Mouse (Mus musculus): ENCODE results near the gene Pwwp2a. TPM values are rescaled to one million over a fixed set of nuclear protein-coding genes. Genes with fewer than 3 reads are reported as not detected.

The Pwwp2a gene
- polyA plus RNA-seq, 1 experiment from 2014 or later: 23.2 TPM

DNA sequence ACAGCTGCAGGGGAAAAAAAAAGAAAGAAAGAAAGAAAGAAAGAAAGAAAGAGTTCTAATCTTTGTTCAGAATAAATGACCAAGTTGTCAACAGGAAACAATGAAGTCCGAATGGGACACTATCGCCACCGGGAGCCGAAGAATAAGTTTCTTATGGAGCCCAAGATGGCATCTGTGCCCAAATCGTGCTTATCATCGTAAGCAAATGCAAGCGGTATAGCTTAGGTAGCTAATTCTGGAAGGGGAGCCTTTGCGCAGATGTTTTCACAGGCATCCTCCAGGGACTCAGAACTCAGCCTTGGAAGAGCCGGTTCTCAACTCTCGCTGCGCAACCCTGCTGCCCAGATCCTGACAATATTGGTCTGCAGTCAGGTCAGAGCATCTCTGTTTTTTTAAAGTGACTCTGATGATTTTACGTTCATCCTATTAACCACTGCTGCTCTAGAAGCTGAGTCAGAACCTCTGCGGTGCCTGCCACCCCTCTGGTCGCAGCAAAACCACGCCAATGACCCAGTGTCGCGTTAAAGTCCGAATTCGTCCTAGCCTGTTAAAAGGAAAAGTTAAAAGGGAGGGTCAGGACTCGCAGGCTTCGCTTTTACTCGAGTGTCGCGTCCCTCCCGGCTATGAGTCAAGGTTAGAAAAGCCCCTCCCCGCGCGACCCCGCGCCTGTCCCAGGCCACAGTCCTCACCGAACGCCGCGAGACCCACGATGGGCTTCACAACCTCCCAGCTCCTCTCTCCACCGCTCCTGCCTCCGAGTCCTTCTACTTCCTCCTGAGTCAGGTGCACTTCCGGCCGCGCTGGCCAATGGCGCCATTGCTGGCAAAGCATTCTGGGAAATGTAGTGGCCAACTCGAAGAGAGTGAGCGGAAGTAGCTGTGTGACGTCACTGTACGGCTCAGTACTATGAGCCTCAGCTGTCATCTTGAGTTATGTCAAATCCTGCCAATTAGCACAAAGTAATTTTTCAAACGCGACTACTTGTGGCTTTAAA lies 65.7 kb downstream of the Pwwp2a start, which contains the start of gene Ttc1:
TSS of gene Ttc1 (minus strand) at position 776 of the 994 bp plus-strand sequence.
- peak within 1 kb of the TSS; percentile 61 for H3K27ac ChIP-seq
- no peaks in the 10 kb centered on the region for H3K27me3 ChIP-seq (ENCODE audit: insufficient read depth, low read length)
- peak within 1 kb of the TSS; percentile 66 for H3K9ac ChIP-seq (ENCODE audit: low read depth, low read length)
- DNase-seq (ENCODE audit: low spot score): peak; percentile 99
- WGBS: 4% methylated on average over 47 of the region's 47 CpGs
- peak; percentile 98 for ATAC-seq (replicated peaks; ENCODE audit: low FRiP score, low read depth)
- peak within 1 kb of the TSS; percentile 84 for H3K4me2 ChIP-seq (ENCODE audit: low read length)
- H3K9me3 ChIP-seq (replicated peaks; ENCODE audit: low read length): no peaks in the 10 kb centered on the region
- peaks cover 9% of the 10 kb centered on the region; the same call in 1 of the 2 replicates for H3K36me3 ChIP-seq (ENCODE audit: insufficient read depth, low read length)
- TF ChIP-seq CTCF (IDR thresholded peaks at IDR 0.05; ENCODE audit: low read depth): no peak
- H3K4me3 ChIP-seq (replicated peaks; ENCODE audit: low read depth, low read length): peak within 1 kb of the TSS; percentile 59
- 0 out of 2 replicates have a peak, but pooled peaks cover 7% of the 10 kb centered on the region for H3K4me1 ChIP-seq (replicated peaks; ENCODE audit: insufficient read depth, low read length)

DNA sequence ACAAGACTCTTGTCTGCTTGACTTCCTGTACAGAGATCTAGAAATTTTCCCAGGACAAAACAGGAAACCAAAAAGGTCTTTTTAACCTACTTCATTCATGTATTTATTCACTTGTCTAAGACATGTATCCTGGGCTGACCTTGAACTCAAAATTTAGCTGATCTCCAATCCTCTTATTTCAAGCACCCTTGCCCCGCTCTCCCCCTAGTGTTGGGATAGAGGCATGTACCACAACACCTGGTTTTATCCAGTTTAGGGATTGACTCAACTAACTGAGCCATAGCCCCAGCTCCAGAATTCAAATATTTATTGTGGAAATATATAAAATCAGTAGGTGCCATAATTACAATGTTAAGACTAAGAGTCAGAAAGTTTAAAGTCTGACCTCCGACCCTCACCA lies 69.7 kb downstream of the Pwwp2a start:
- Histone ChIP-seq H3K9me3 (replicated peaks; ENCODE audit: low read length) (no peaks in the 10 kb centered on the region), H3K4me1 (replicated peaks; ENCODE audit: insufficient read depth, low read length) (0 out of 2 replicates have a peak, but pooled peaks cover 7% of the 10 kb centered on the region), H3K27ac (no peak overlapping the region), H3K36me3 (ENCODE audit: insufficient read depth, low read length) (no peaks in the 10 kb centered on the region), H3K4me3 (replicated peaks; ENCODE audit: low read depth, low read length) (no peak overlapping the region), H3K9ac (ENCODE audit: low read depth, low read length) (no peak overlapping the region), H3K27me3 (ENCODE audit: insufficient read depth, low read length) (no peaks in the 10 kb centered on the region), H3K4me2 (ENCODE audit: low read length) (no peak overlapping the region)
- TF ChIP-seq CTCF (IDR thresholded peaks at IDR 0.05; ENCODE audit: low read depth): peak; percentile 46; the same call in 1 of the 2 replicates
- DNase-seq (ENCODE audit: low spot score) (peak; percentile 14), ATAC-seq (replicated peaks; ENCODE audit: low FRiP score, low read depth) (no peak)
- WGBS: 71% methylated on average over 2 of the region's 2 CpGs

DNA sequence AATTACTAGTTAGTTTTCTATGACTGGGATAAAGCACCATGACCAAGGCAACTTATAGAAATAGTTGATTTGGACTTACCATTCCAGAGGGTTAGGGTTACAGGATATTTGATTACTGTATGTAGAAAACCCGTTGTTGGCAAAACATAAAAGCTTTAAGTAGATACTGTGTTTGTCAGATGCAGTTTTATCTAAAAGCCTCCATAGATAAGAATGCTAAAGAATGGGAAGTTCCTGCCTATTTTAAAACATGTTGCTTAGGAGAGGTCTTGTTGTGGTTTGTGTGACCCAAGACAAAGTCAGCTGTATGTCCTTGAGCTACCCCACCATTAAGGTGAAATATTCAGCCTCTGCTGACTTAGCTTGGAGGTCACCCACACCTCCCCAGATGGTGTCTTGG lies 72.8 kb downstream of the Pwwp2a start:
- Histone ChIP-seq H3K4me1 (replicated peaks; ENCODE audit: insufficient read depth, low read length) (no peaks in the 10 kb centered on the region), H3K4me2 (ENCODE audit: low read length) (no peak overlapping the region), H3K4me3 (replicated peaks; ENCODE audit: low read depth, low read length) (no peak overlapping the region), H3K9me3 (replicated peaks; ENCODE audit: low read length) (no peaks in the 10 kb centered on the region), H3K27me3 (ENCODE audit: insufficient read depth, low read length) (no peaks in the 10 kb centered on the region), H3K9ac (ENCODE audit: low read depth, low read length) (no peak overlapping the region), H3K27ac (no peak overlapping the region), H3K36me3 (ENCODE audit: insufficient read depth, low read length) (no peaks in the 10 kb centered on the region)
- DNase-seq (ENCODE audit: low spot score): no peak
- WGBS: 67% methylated on average over 1 of the region's 1 CpGs
- TF ChIP-seq CTCF (IDR thresholded peaks at IDR 0.05; ENCODE audit: low read depth): no peak
- ATAC-seq (replicated peaks; ENCODE audit: low FRiP score, low read depth): no peak

DNA sequence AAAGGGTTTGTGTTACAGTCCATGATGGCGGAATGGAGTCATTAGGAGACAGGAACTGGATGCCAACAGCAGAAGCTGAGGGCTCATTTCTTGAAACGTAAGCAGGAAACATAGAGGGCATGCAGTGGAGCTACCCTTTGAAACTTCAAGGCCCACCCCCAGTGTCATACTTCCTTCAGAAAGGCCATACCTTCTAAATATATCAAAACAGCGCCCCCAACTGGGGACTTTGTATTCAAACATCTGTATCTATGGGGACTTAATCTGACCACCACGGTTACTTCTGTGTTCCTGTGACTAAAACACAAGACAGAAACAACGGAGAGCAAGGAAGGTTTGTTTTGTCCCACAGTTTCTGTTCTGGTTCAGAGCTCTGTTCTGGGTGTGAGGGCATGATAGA lies 73.6 kb downstream of the Pwwp2a start:
- DNase-seq (ENCODE audit: low spot score) (no peak), ATAC-seq (replicated peaks; ENCODE audit: low FRiP score, low read depth) (no peak)
- Histone ChIP-seq H3K4me3 (replicated peaks; ENCODE audit: low read depth, low read length) (no peak overlapping the region), H3K27ac (no peak overlapping the region), H3K27me3 (ENCODE audit: insufficient read depth, low read length) (no peaks in the 10 kb centered on the region), H3K4me2 (ENCODE audit: low read length) (no peak overlapping the region), H3K36me3 (ENCODE audit: insufficient read depth, low read length) (no peaks in the 10 kb centered on the region), H3K9ac (ENCODE audit: low read depth, low read length) (no peak overlapping the region), H3K4me1 (replicated peaks; ENCODE audit: insufficient read depth, low read length) (no peaks in the 10 kb centered on the region), H3K9me3 (replicated peaks; ENCODE audit: low read length) (no peaks in the 10 kb centered on the region)
- no peak for TF ChIP-seq CTCF (IDR thresholded peaks at IDR 0.05; ENCODE audit: low read depth)
- 66% methylated on average over 5 of the region's 5 CpGs for WGBS

DNA sequence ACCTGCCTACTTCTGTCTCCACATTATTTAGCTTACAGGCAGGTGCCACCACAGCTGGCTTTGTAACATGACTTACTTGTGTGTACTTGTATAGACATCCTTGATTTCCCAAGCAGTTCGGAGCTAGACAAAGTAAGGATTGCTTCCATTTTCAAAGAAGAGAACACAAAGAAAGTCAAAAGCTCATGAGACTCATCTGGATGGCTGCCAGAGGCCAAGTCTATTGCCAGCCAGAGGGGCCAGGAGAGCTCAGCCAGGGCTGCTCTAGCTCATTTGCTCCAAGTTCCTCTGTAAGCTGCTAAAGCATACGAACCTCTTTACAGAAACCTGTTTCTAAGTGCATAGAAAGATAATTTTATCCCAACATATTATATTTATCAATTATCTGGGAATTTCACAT lies 76.6 kb downstream of the Pwwp2a start:
- H3K4me2 ChIP-seq (ENCODE audit: low read length): no peak overlapping the region
- no peak for TF ChIP-seq CTCF (IDR thresholded peaks at IDR 0.05; ENCODE audit: low read depth)
- H3K9ac ChIP-seq (ENCODE audit: low read depth, low read length): no peak overlapping the region
- no peak overlapping the region for H3K27ac ChIP-seq
- no peaks in the 10 kb centered on the region for H3K4me1 ChIP-seq (replicated peaks; ENCODE audit: insufficient read depth, low read length)
- DNase-seq (ENCODE audit: low spot score) (no peak), ATAC-seq (replicated peaks; ENCODE audit: low FRiP score, low read depth) (no peak)
- 78% methylated on average over 2 of the region's 2 CpGs for WGBS
- H3K27me3 ChIP-seq (ENCODE audit: insufficient read depth, low read length): no peaks in the 10 kb centered on the region
- H3K36me3 ChIP-seq (ENCODE audit: insufficient read depth, low read length): no peaks in the 10 kb centered on the region
- H3K9me3 ChIP-seq (replicated peaks; ENCODE audit: low read length): no peaks in the 10 kb centered on the region
- H3K4me3 ChIP-seq (replicated peaks; ENCODE audit: low read depth, low read length): no peak overlapping the region

DNA sequence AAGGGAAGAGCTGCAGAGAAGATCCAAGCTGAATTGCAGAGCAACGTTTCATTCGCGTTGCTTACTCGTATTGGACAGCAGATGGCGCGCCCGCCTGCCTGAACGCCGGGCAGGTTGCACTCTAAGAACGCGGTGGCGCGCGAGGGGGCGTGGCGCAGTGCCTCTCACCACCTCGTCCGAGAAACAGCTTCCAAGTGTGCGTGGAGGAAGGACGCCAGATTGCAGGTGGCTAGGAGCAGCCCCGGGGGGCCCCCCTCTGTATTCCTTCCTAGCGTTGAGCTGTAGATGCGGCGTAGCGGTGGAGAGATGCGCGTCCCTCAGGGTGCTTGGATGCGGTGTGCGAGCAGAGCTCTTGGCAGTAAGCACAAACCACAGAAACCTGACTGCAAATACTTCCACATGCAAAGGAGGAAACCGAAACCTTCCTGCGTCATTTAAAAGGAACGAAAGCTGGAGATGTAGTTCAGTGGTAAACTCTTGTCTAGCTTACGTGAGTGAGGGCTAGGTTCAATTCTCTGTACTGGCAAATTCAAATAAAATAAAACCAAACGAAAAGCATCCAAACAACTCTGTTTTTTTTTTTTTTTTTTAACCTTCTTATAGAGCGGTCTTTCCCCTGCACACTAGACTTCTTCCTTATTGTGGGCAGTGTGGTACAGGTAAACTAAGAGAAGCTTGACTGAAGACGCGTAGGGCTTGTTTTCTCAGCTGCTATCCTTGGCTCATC lies 85.3 kb downstream of the Pwwp2a start:
- no peak overlapping the region for H3K9ac ChIP-seq (ENCODE audit: low read depth, low read length)
- peak overlapping the region; percentile 74 for H3K4me2 ChIP-seq (ENCODE audit: low read length)
- no peaks in the 10 kb centered on the region for H3K9me3 ChIP-seq (replicated peaks; ENCODE audit: low read length)
- H3K36me3 ChIP-seq (ENCODE audit: insufficient read depth, low read length): no peaks in the 10 kb centered on the region
- 2% methylated on average over 37 of the region's 37 CpGs for WGBS
- H3K4me3 ChIP-seq (replicated peaks; ENCODE audit: low read depth, low read length): peak overlapping the region; percentile 46
- no peaks in the 10 kb centered on the region for H3K27me3 ChIP-seq (ENCODE audit: insufficient read depth, low read length)
- DNase-seq (ENCODE audit: low spot score) (peak; percentile 92), ATAC-seq (replicated peaks; ENCODE audit: low FRiP score, low read depth) (peak; percentile 78; the same call in 1 of the 2 replicates)
- peak; percentile 90 for TF ChIP-seq CTCF (IDR thresholded peaks at IDR 0.05; ENCODE audit: low read depth)
- H3K4me1 ChIP-seq (replicated peaks; ENCODE audit: insufficient read depth, low read length): no peaks in the 10 kb centered on the region
- H3K27ac ChIP-seq: no peak overlapping the region

All from kidney, postnatal 0 days (tissue).